ENCODE assay signal across 10 mouse cellular contexts in genomic region chr10:83785003-83785402, GRCm38 (mm10).
A peak's percentile ranks its signal among the peaks of the same experiment; 100 is the strongest.
DNase-seq lines count a peak whose midpoint lies in the region; ATAC-seq and TF ChIP-seq lines count a peak whose summit lies in the region.
"Had no signal": no experiment of that assay in that cellular context is flagged by ENCODE, and none has a peak within 500 bp of the region (broad histone marks: within the 10 kb centered on the region; RNA-seq: fewer than 3 reads in every experiment).

No protein-coding gene starts in this region.

- ATAC-seq in liver, embryonic 14.5 days (ENCODE audit: insufficient read depth), result no peak
- ATAC-seq in liver, embryonic 11.5 days (replicated peaks; ENCODE audit: low FRiP score), result no peak
- no peak for ATAC-seq in kidney, postnatal 0 days (replicated peaks; ENCODE audit: low FRiP score, low read depth)
- no peak for ATAC-seq in forebrain, embryonic 12.5 days (ENCODE audit: low FRiP score)

- no peaks in the 10 kb centered on the region for H3K4me1 ChIP-seq in liver, embryonic 14.5 days (replicated peaks; ENCODE audit: control insufficient read depth in 2 of 2, insufficient read depth in 2 of 2, low read length in 1 of 2)
- H3K4me1 ChIP-seq in liver, embryonic 11.5 days (replicated peaks; ENCODE audit: control insufficient read depth, insufficient read depth, low read length), result no peaks in the 10 kb centered on the region
- H3K4me1 ChIP-seq in bone marrow macrophage, adult 2 months (ENCODE audit: control insufficient read depth, insufficient read depth, low read length), result no peaks in the 10 kb centered on the region
- H3K4me1 ChIP-seq in kidney, postnatal 0 days (replicated peaks; ENCODE audit: insufficient read depth, low read length), result no peaks in the 10 kb centered on the region
- no peaks in the 10 kb centered on the region for H3K4me1 ChIP-seq in forebrain, embryonic 12.5 days
- H3K4me1 ChIP-seq: heart, embryonic 15.5 days had no signal

- H3K27ac ChIP-seq in liver, embryonic 14.5 days, result no peak overlapping the region
- no peak overlapping the region for H3K27ac ChIP-seq in liver, embryonic 11.5 days (ENCODE audit: low read depth, low read length)
- no peak overlapping the region for H3K27ac ChIP-seq in bone marrow macrophage, adult 2 months (ENCODE audit: insufficient read depth, low read depth, low read length)
- no peak overlapping the region for H3K27ac ChIP-seq in kidney, postnatal 0 days
- H3K27ac ChIP-seq in forebrain, embryonic 12.5 days, result no peak overlapping the region
- H3K27ac ChIP-seq: macrophage had no signal

- H3K9ac ChIP-seq in liver, embryonic 14.5 days (replicated peaks), result no peak overlapping the region
- no peak overlapping the region for H3K9ac ChIP-seq in liver, embryonic 11.5 days (ENCODE audit: low read depth, low read length)
- H3K9ac ChIP-seq in kidney, postnatal 0 days (ENCODE audit: low read depth, low read length), result no peak overlapping the region
- no peak overlapping the region for H3K9ac ChIP-seq in forebrain, embryonic 12.5 days
- H3K9ac ChIP-seq: heart, embryonic 15.5 days had no signal

- peak; percentile 39 to 66 for DNase-seq in cerebellum, postnatal 14 days
- no peak for DNase-seq in cerebellum, adult 9-10 months
- DNase-seq in liver, embryonic 14.5 days (ENCODE audit: low read depth in 3 of 3, low spot score in 3 of 3), result no peak
- DNase-seq in liver, embryonic 11.5 days (ENCODE audit: low spot score), result no peak
- peak; percentile 44 for DNase-seq in kidney, postnatal 0 days (ENCODE audit: low spot score)
- DNase-seq in retina, embryonic 14.5 days (ENCODE audit: low spot score), result peak; percentile 57

- TF ChIP-seq POLR2A in bone marrow macrophage, adult 2 months (IDR thresholded peaks at IDR 0.05; ENCODE audit: borderline replicate concordance, low read depth, low read length), result no peak

- no peak overlapping the region for H3K4me3 ChIP-seq in liver, embryonic 14.5 days (ENCODE audit: insufficient read depth in 1 of 2, low read depth in 2 of 2, low read length in 2 of 2)
- no peak overlapping the region for H3K4me3 ChIP-seq in liver, embryonic 11.5 days (ENCODE audit: low read depth, low read length)
- no peak overlapping the region for H3K4me3 ChIP-seq in bone marrow macrophage, adult 2 months (ENCODE audit: insufficient read depth, low read length)
- no peak overlapping the region for H3K4me3 ChIP-seq in kidney, postnatal 0 days (replicated peaks; ENCODE audit: low read depth, low read length)
- H3K4me3 ChIP-seq in forebrain, embryonic 12.5 days (replicated peaks), result no peak overlapping the region
- H3K4me3 ChIP-seq: heart, embryonic 15.5 days had no signal

- no peaks in the 10 kb centered on the region for H3K36me3 ChIP-seq in liver, embryonic 14.5 days (replicated peaks; ENCODE audit: control insufficient read depth, insufficient read depth, low read depth)
- H3K36me3 ChIP-seq in liver, embryonic 11.5 days (ENCODE audit: control insufficient read depth, insufficient read depth, low read length), result no peaks in the 10 kb centered on the region
- no peaks in the 10 kb centered on the region for H3K36me3 ChIP-seq in kidney, postnatal 0 days (ENCODE audit: insufficient read depth, low read length)
- H3K36me3 ChIP-seq in forebrain, embryonic 12.5 days (replicated peaks), result no peaks in the 10 kb centered on the region
- H3K36me3 ChIP-seq: heart, embryonic 15.5 days had no signal

- no peaks in the 10 kb centered on the region for H3K9me3 ChIP-seq in liver, embryonic 14.5 days (ENCODE audit: control insufficient read depth, low read length)
- no peaks in the 10 kb centered on the region for H3K9me3 ChIP-seq in liver, embryonic 11.5 days (ENCODE audit: control insufficient read depth, low read length)
- no peaks in the 10 kb centered on the region for H3K9me3 ChIP-seq in kidney, postnatal 0 days (replicated peaks; ENCODE audit: low read length)
- peaks cover 1% of the 10 kb centered on the region; the same call in 1 of the 2 replicates for H3K9me3 ChIP-seq in forebrain, embryonic 12.5 days

- no peak for TF ChIP-seq EP300 in liver, embryonic 14.5 days (IDR thresholded peaks at IDR 0.05; ENCODE audit: low read depth)

- no peaks in the 10 kb centered on the region for H3K27me3 ChIP-seq in liver, embryonic 14.5 days (ENCODE audit: control insufficient read depth, insufficient read depth, low read length)
- H3K27me3 ChIP-seq in liver, embryonic 11.5 days (replicated peaks; ENCODE audit: control insufficient read depth, insufficient read depth, low read length), result no peaks in the 10 kb centered on the region
- H3K27me3 ChIP-seq in kidney, postnatal 0 days (ENCODE audit: insufficient read depth, low read length), result no peaks in the 10 kb centered on the region
- H3K27me3 ChIP-seq in forebrain, embryonic 12.5 days, result no peaks in the 10 kb centered on the region
- H3K27me3 ChIP-seq: heart, embryonic 15.5 days had no signal

- 26% methylated on average over 5 of the region's 5 CpGs for WGBS in liver, embryonic 14.5 days (ENCODE audit: insufficient replicate concordance)
- 29% methylated on average over 5 of the region's 5 CpGs for WGBS in liver, embryonic 11.5 days
- WGBS in kidney, postnatal 0 days, result 36% methylated on average over 5 of the region's 5 CpGs
- WGBS in forebrain, embryonic 12.5 days, result 37% methylated on average over 5 of the region's 5 CpGs

- H3K4me2 ChIP-seq in liver, embryonic 14.5 days (ENCODE audit: low read depth), result no peak overlapping the region
- no peak overlapping the region for H3K4me2 ChIP-seq in liver, embryonic 11.5 days
- no peak overlapping the region for H3K4me2 ChIP-seq in kidney, postnatal 0 days (ENCODE audit: low read length)
- no peak overlapping the region for H3K4me2 ChIP-seq in forebrain, embryonic 12.5 days
- H3K4me2 ChIP-seq: heart, embryonic 15.5 days had no signal

- peak; percentile 74 for TF ChIP-seq CTCF in liver, embryonic 14.5 days (IDR thresholded peaks at IDR 0.05; ENCODE audit: low read depth)
- peak; percentile 74 for TF ChIP-seq CTCF in bone marrow macrophage, adult 2 months (IDR thresholded peaks at IDR 0.05; ENCODE audit: low read depth, low read length)
- peak; percentile 80 for TF ChIP-seq CTCF in kidney, postnatal 0 days (IDR thresholded peaks at IDR 0.05; ENCODE audit: low read depth)

Comparison
In these comparisons a context has a peak if more than half of its experiments do, and no peak if none do; other contexts are left out.
1. DNase-seq: peak in cerebellum, postnatal 14 days (2 of 2), kidney, postnatal 0 days (single experiment) and retina, embryonic 14.5 days (single experiment); none in cerebellum, adult 9-10 months (single experiment), liver, embryonic 14.5 days (0 of 3) and liver, embryonic 11.5 days (single experiment).
2. Peak in every context shown above with its lines, with median percentiles within 50 percentile points of each other: CTCF ChIP-seq.